Mouse (Mus musculus): ENCODE results near the gene Ankrd23.

- no peak for TF ChIP-seq POLR2A (IDR thresholded peaks at IDR 0.05; ENCODE audit: low read depth, low read length)
- no peak for TF ChIP-seq CTCF (IDR thresholded peaks at IDR 0.05; ENCODE audit: extremely low read depth, insufficient read length, insufficient replicate concordance, low read depth, low read length)
Measured at GRCm38 (mm10) chr1:36533546-36533945, 3.1 kb downstream of the Ankrd23 start.
